Mouse (Mus musculus): ENCODE results near the gene Fstl1. TPM values are rescaled to one million over a fixed set of nuclear protein-coding genes. Genes with fewer than 3 reads are reported as not detected.

The Fstl1 gene
- total RNA-seq, 4 experiments from 2014 or later: 31.0 to 39.0 (median 36.1) TPM

GRCm38 (mm10) chr16:37787558-37788194 lies 11.0 kb downstream of the Fstl1 start:
- DNase-seq (ENCODE audit: low spot score in 2 of 2): no peak

- peak in 1 of 2 experiments; percentile 50 for DNase-seq (ENCODE audit: low spot score in 2 of 2)
These were observed 11.8 kb downstream of the Fstl1 start for GRCm38 (mm10) chr16:37788367-37789014.

- DNase-seq (ENCODE audit: low spot score in 2 of 2): no peak
These were observed 12.3 kb downstream of the Fstl1 start for GRCm38 (mm10) chr16:37789015-37789381.

GRCm38 (mm10) chr16:37789394-37789920 lies 12.8 kb downstream of the Fstl1 start:
- DNase-seq (ENCODE audit: low spot score in 2 of 2): no peak

GRCm38 (mm10) chr16:37790008-37790780 lies 13.5 kb downstream of the Fstl1 start:
- no peak for DNase-seq (ENCODE audit: low spot score in 2 of 2)

- DNase-seq (ENCODE audit: low spot score in 2 of 2): no peak
These were observed 14.1 kb downstream of the Fstl1 start for GRCm38 (mm10) chr16:37790781-37791175.

GRCm38 (mm10) chr16:37795651-37796150 lies 19.0 kb downstream of the Fstl1 start:
- DNase-seq (ENCODE audit: low spot score in 2 of 2): no peak

GRCm38 (mm10) chr16:37796270-37796669 lies 19.6 kb downstream of the Fstl1 start:
- DNase-seq (ENCODE audit: low spot score in 2 of 2): no peak

- DNase-seq (ENCODE audit: low spot score in 2 of 2): no peak
These were observed 24.4 kb downstream of the Fstl1 start for GRCm38 (mm10) chr16:37801097-37801496.

- DNase-seq (ENCODE audit: low spot score in 2 of 2): peak in 1 of 2 experiments; percentile 83
These were observed 26.1 kb downstream of the Fstl1 start for GRCm38 (mm10) chr16:37802686-37803295.

- no peak for DNase-seq (ENCODE audit: low spot score in 2 of 2)
These were observed 26.8 kb downstream of the Fstl1 start for GRCm38 (mm10) chr16:37803387-37803950.

- no peak for DNase-seq (ENCODE audit: low spot score in 2 of 2)
These were observed 29.2 kb downstream of the Fstl1 start for GRCm38 (mm10) chr16:37805746-37806495.

GRCm38 (mm10) chr16:37807269-37807668 lies 30.6 kb downstream of the Fstl1 start:
- DNase-seq (ENCODE audit: low spot score in 2 of 2): no peak

GRCm38 (mm10) chr16:37808866-37809622 lies 32.4 kb downstream of the Fstl1 start:
- no peak for DNase-seq (ENCODE audit: low spot score in 2 of 2)

- no peak for DNase-seq (ENCODE audit: low spot score in 2 of 2)
These were observed 32.9 kb downstream of the Fstl1 start for GRCm38 (mm10) chr16:37809623-37809992.

GRCm38 (mm10) chr16:37811874-37812273 lies 35.2 kb downstream of the Fstl1 start:
- DNase-seq (ENCODE audit: low spot score in 2 of 2): peak in 1 of 2 experiments; percentile 37

- peak; percentile 53 to 76 for DNase-seq (ENCODE audit: low spot score in 2 of 2)
These were observed 35.8 kb downstream of the Fstl1 start for GRCm38 (mm10) chr16:37812474-37812886.

GRCm38 (mm10) chr16:37813691-37814382 lies 37.2 kb downstream of the Fstl1 start:
- no peak for DNase-seq (ENCODE audit: low spot score in 2 of 2)

GRCm38 (mm10) chr16:37814383-37814971 lies 37.8 kb downstream of the Fstl1 start:
- DNase-seq (ENCODE audit: low spot score in 2 of 2): peak in 1 of 2 experiments; percentile 83

All from left cerebral cortex, adult 8-10 months (tissue).